Mouse (Mus musculus): ENCODE measurements around the gene Aagab. TPM values are rescaled to one million over a fixed set of nuclear protein-coding genes. Genes with fewer than 3 reads are reported as not detected.
A peak's percentile ranks its signal among the peaks of the same experiment; 100 is the strongest.

Aagab gene
- polyA plus RNA-seq, 1 experiment from 2014 or later: 29.1 TPM

DNA sequence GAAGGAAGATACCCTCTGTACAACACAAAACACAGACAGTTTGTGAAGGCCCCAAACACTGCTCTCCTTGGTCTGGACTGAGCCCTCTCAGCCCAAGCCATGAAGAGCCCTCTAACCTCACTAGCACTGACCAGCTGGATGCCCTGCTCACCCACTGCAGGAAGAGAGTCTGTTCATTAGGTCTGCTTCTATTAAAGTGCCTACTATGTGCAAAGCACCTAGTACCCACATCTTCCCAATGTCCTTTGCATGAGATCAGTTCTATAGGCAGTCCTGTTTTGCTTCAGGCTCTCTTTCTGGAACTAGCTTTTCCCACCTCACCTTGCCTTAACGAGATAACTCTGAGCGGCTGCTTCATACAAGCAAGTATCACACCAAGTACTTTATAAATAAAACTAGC, 80.5 kb downstream of the Aagab start:
- Histone ChIP-seq H3K4me2 (no peak overlapping the region), H3K27ac (no peak overlapping the region), H3K36me3 (no peaks in the 10 kb centered on the region), H3K9me3 (no peaks in the 10 kb centered on the region), H3K4me1 (peaks cover 13% of the 10 kb centered on the region), H3K9ac (no peak overlapping the region), H3K27me3 (replicated peaks) (no peaks in the 10 kb centered on the region), H3K4me3 (replicated peaks) (no peak overlapping the region)
- WGBS: 85% methylated on average over 2 of the region's 2 CpGs
- ATAC-seq (ENCODE audit: insufficient read depth, low FRiP score, low read depth): no peak

DNA sequence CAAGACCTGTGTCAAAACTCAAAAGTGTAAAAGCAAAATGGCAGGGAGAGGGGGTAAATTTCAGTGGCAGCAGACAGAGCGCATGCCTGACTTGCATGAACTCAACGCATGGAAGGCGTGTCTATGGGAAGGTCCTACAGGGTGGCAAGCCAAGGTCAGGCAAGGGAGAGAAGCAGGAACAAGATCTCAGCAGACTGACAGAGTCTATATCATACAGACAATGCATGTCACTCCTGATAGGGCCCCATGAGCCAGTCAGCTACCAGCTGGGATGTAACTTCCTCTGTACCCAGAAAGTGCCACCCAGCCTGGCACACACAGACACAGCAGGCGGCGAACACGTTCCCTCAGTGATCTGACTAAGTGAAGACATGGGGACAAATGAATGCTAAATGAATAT, 81.8 kb downstream of the Aagab start:
- no peak for ATAC-seq (ENCODE audit: insufficient read depth, low FRiP score, low read depth)
- Histone ChIP-seq H3K9ac (no peak overlapping the region), H3K27ac (no peak overlapping the region), H3K36me3 (no peaks in the 10 kb centered on the region), H3K9me3 (no peaks in the 10 kb centered on the region), H3K4me3 (replicated peaks) (no peak overlapping the region), H3K27me3 (replicated peaks) (no peaks in the 10 kb centered on the region), H3K4me1 (peaks cover 4% of the 10 kb centered on the region; the same call in 1 of the 2 replicates), H3K4me2 (no peak overlapping the region)
- 91% methylated on average over 6 of the region's 6 CpGs for WGBS

DNA sequence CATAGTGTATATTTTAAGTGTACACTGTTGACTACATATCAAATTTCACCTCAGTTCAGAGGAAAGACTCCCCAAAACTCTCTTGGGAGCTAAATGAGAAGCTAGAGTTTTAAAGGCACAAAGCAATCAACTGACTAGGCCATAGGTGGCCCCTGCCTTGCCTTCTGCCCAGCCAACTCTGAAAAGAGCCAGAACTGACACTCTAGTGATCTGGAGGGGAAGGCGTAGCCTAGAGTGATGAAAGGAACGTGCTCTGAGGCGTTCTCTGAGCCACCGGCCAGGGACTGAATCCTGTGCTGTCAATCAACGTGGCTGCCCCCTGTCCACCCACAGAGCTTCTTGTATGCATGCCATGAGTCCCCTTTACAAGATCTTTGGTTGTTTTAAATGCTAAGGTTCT, 82.9 kb downstream of the Aagab start:
- no peak for ATAC-seq (ENCODE audit: insufficient read depth, low FRiP score, low read depth)
- Histone ChIP-seq H3K27me3 (replicated peaks) (no peaks in the 10 kb centered on the region), H3K4me2 (no peak overlapping the region), H3K9ac (no peak overlapping the region), H3K27ac (no peak overlapping the region), H3K36me3 (no peaks in the 10 kb centered on the region), H3K9me3 (no peaks in the 10 kb centered on the region), H3K4me3 (replicated peaks) (no peak overlapping the region), H3K4me1 (peaks cover 4% of the 10 kb centered on the region; the same call in 1 of the 2 replicates)
- WGBS: 82% methylated on average over 5 of the region's 5 CpGs

DNA sequence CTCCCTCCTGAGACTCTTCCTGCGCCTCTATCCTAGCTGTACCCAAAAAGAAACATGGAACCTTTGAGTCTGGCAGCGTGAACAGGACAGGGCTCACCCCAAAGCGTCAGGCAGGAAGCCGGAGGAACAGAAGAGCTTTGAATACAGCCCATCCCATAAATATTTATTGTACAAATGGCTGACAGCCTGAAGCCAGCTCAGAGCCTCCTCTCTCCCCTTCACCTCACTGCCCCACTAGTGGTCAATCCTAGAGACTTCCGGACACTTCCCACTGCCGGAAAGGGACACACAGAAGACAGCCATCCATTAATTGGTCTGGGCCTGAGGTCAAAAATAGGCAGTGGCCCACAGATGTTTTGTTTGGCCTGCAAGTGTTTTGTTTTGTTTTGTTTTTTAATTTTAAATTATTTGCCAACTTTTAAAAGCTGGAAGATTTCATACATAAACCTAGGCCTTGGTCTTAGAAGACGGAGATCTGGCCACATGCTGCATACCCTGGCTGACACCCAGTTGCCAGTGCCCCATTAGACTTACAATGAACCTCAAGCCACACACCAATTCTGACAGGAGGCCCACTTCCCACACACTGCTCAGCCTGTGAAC, 85.1 kb downstream of the Aagab start:
- no peak for ATAC-seq (ENCODE audit: insufficient read depth, low FRiP score, low read depth)
- Histone ChIP-seq H3K4me2 (no peak overlapping the region), H3K9me3 (no peaks in the 10 kb centered on the region), H3K4me1 (0 out of 2 replicates have a peak, but pooled peaks cover 4% of the 10 kb centered on the region), H3K27ac (peak overlapping the region; percentile 42; the same call in 1 of the 2 replicates), H3K9ac (no peak overlapping the region), H3K36me3 (no peaks in the 10 kb centered on the region), H3K4me3 (replicated peaks) (no peak overlapping the region), H3K27me3 (replicated peaks) (no peaks in the 10 kb centered on the region)
- 61% methylated on average over 7 of the region's 7 CpGs for WGBS

DNA sequence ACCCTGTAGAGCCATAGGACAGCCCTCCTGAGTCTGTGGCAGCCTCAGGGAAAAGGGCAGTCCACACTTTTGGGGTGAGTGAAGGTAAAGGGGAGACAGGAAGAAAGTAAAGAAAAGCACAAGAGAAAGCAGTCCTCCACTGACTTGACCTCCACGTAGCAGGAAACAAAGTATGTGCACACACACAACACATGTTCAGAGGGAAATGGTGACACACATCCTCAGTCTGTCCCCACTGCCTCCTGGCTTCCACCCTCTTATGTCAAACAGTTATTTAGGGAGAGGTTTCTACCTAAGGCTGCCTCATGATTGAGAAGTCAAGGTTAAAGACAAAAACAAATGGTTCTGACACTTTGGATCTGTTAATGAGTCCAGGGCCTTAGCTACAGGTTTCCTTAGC, 88.1 kb downstream of the Aagab start:
- Histone ChIP-seq H3K9ac (no peak overlapping the region), H3K36me3 (no peaks in the 10 kb centered on the region), H3K4me3 (replicated peaks) (no peak overlapping the region), H3K4me2 (no peak overlapping the region), H3K27me3 (replicated peaks) (no peaks in the 10 kb centered on the region), H3K9me3 (no peaks in the 10 kb centered on the region), H3K27ac (no peak overlapping the region), H3K4me1 (0 out of 2 replicates have a peak, but pooled peaks cover 3% of the 10 kb centered on the region)
- 92% methylated on average over 1 of the region's 1 CpGs for WGBS
- no peak for ATAC-seq (ENCODE audit: insufficient read depth, low FRiP score, low read depth)

DNA sequence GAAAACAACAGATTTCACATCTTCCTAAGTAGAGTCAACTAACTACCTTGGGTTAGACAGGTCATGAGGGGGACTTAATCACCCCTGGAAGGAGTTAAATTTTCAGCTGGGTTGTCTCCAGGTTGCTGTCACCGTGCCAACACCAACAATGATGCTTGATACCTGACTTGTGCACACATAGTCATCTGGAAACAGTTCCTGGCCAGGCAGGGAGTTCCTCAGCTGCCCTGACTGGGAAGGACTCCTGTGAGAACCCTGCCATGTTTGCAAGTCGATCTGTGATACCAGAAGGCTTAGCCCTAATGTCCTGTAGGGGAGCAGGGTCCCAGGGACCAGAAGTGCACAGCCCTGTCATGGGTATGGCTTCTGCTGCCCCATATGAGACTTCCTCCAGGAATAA, 89.5 kb downstream of the Aagab start:
- Histone ChIP-seq H3K9me3 (no peaks in the 10 kb centered on the region), H3K4me2 (no peak overlapping the region), H3K27ac (no peak overlapping the region; the same call in 1 of the 2 replicates), H3K36me3 (no peaks in the 10 kb centered on the region), H3K9ac (no peak overlapping the region), H3K27me3 (replicated peaks) (no peaks in the 10 kb centered on the region), H3K4me3 (replicated peaks) (no peak overlapping the region), H3K4me1 (peaks cover 8% of the 10 kb centered on the region)
- WGBS: 62% methylated on average over 2 of the region's 2 CpGs
- peak; percentile 57; the same call in 1 of the 2 replicates for ATAC-seq (ENCODE audit: insufficient read depth, low FRiP score, low read depth)

Other genes with a start within 250 kb of the Aagab start
- 26.1 and 28.2 TPM in 2 replicates for gene Map2k5, start 224.8 kb upstream of the Aagab start, polyA plus RNA-seq (2015; fragmentation: Nextera tagmentation; extraction: Ambion mirVana)
- gene 2300009A05Rik, start 203.4 kb upstream of the Aagab start, polyA plus RNA-seq (2015; fragmentation: Nextera tagmentation; extraction: Ambion mirVana): 39.2 and 40.1 TPM in 2 replicates
- 0.10 and 0.12 TPM in 2 replicates for gene Iqch, start 167 bp upstream of the Aagab start, polyA plus RNA-seq (2015; fragmentation: Nextera tagmentation; extraction: Ambion mirVana)
- 17.5 and 19.6 TPM in 2 replicates for gene Smad3, start 155.3 kb downstream of the Aagab start, polyA plus RNA-seq (2015; fragmentation: Nextera tagmentation; extraction: Ambion mirVana)

All from stomach, embryonic 15.5 days (tissue).